Mouse (Mus musculus) lung, postnatal 36 days (tissue): Measurements from ENCODE around the gene Fancm.
"Not testable (repeated sequence)": the region's sequence is repeated elsewhere in the genome, so short reads cannot be mapped to it uniquely, and the experiment has no call there.

Experiments used
- DNase-seq: peaks from one replicate; pipeline ENCODE4 v3.0.0; 2022; ENCODE audit warnings: mixed read lengths

Gene Fancm

GRCm38 (mm10) chr12:65136121-65136520, 60.7 kb downstream of the Fancm start:
- DNase-seq, result not testable (repeated sequence)

- peak; percentile 97 for DNase-seq
These were observed 96.9 kb downstream of the Fancm start, which contains the start of gene Mis18bp1 for GRCm38 (mm10) chr12:65172021-65172951. TSS of gene Mis18bp1 (minus strand) at chr12:65172604.

GRCm38 (mm10) chr12:65172959-65173358, 97.6 kb downstream of the Fancm start:
- DNase-seq, result peak; percentile 84

- DNase-seq, result no peak
These were observed 98.3 kb downstream of the Fancm start for GRCm38 (mm10) chr12:65173736-65174135.
